Mouse (Mus musculus): ENCODE measurements around the gene Mtmr11.

The Mtmr11 gene

GRCm38 (mm10) chr3:96161869-96162840, at the start of gene Mtmr11:
Mtmr11 (plus strand) TSS chr3:96162004.
- CTCF ChIA-PET, result interaction anchor here (0.8 to 1.0 kb wide), 2 partner anchors 17 to 98 kb away, joined by 3 read pairs; no protein-coding TSS in a partner anchor

GRCm38 (mm10) chr3:96113251-96113650, 48.6 kb upstream of the Mtmr11 start:
- CTCF ChIA-PET, result no interaction called here

- CTCF ChIA-PET, result interaction anchor here (0.5 kb wide), 1 partner anchor 28 kb away, joined by 3 read pairs; no protein-coding TSS in a partner anchor
Observed at GRCm38 (mm10) chr3:96118142-96118541, 43.7 kb upstream of the Mtmr11 start.

- CTCF ChIA-PET, result interaction anchor here (0.5 kb wide), 1 partner anchor 28 kb away, joined by 3 read pairs; no protein-coding TSS in a partner anchor
Observed at GRCm38 (mm10) chr3:96118702-96119101, 43.1 kb upstream of the Mtmr11 start.

- CTCF ChIA-PET, result interaction anchor here (0.7 kb wide), 1 partner anchor 87 kb away, joined by 3 read pairs; no protein-coding TSS in a partner anchor
Observed at GRCm38 (mm10) chr3:96124235-96124634, 37.6 kb upstream of the Mtmr11 start.

- CTCF ChIA-PET, result no interaction called here
Observed at GRCm38 (mm10) chr3:96128128-96128527, 33.7 kb upstream of the Mtmr11 start.

- CTCF ChIA-PET, result no interaction called here
Observed at GRCm38 (mm10) chr3:96132478-96132877, 29.3 kb upstream of the Mtmr11 start.

GRCm38 (mm10) chr3:96133327-96133905, 28.4 kb upstream of the Mtmr11 start:
- CTCF ChIA-PET, result no interaction called here

GRCm38 (mm10) chr3:96135011-96135410, 26.8 kb upstream of the Mtmr11 start:
- CTCF ChIA-PET, result interaction anchor here (0.6 kb wide), 1 partner anchor 441 kb away, joined by 4 read pairs; no protein-coding TSS in a partner anchor

GRCm38 (mm10) chr3:96147950-96148349, 13.9 kb upstream of the Mtmr11 start:
- CTCF ChIA-PET, result interaction anchor here (1.0 to 2.4 kb wide), 7 partner anchors 22 to 89 kb away, joined by 3 to 12 read pairs (median 3); no protein-coding TSS in a partner anchor

GRCm38 (mm10) chr3:96151836-96152235, 10.0 kb upstream of the Mtmr11 start:
- CTCF ChIA-PET, result interaction anchor here (0.6 kb wide), 1 partner anchor 225 kb away, joined by 3 read pairs; no protein-coding TSS in a partner anchor

- CTCF ChIA-PET, result interaction anchor here (0.7 to 1.5 kb wide), 2 partner anchors 73 to 94 kb away, joined by 3 read pairs; partner anchors contain the start of gene Vps45
Observed at GRCm38 (mm10) chr3:96152611-96153010, 9.2 kb upstream of the Mtmr11 start.

GRCm38 (mm10) chr3:96155501-96155900, 6.3 kb upstream of the Mtmr11 start:
- CTCF ChIA-PET, result interaction anchor here (1.6 kb wide), 1 partner anchor 10 kb away, joined by 4 read pairs; no protein-coding TSS in a partner anchor

- CTCF ChIA-PET, result interaction anchor here (0.5 to 1.4 kb wide), 4 partner anchors 37 to 824 kb away, joined by 3 to 7 read pairs (median 4); no protein-coding TSS in a partner anchor
Observed at GRCm38 (mm10) chr3:96159820-96160219, 2.0 kb upstream of the Mtmr11 start.

GRCm38 (mm10) chr3:96160222-96160802, 1.5 kb upstream of the Mtmr11 start:
- CTCF ChIA-PET, result interaction anchor here (0.6 to 1.4 kb wide), 2 partner anchors 36 to 254 kb away, joined by 3 to 4 read pairs; no protein-coding TSS in a partner anchor

GRCm38 (mm10) chr3:96160803-96161516, 844 bp upstream of the Mtmr11 start:
- CTCF ChIA-PET, result interaction anchor here (0.8 kb wide), 1 partner anchor 96 kb away, joined by 3 read pairs; no protein-coding TSS in a partner anchor

- CTCF ChIA-PET, result no interaction called here
Observed at GRCm38 (mm10) chr3:96163040-96163439, 1.2 kb downstream of the Mtmr11 start.

GRCm38 (mm10) chr3:96168466-96169158, 6.8 kb downstream of the Mtmr11 start:
- CTCF ChIA-PET, result no interaction called here

- CTCF ChIA-PET, result interaction anchor here (1.4 kb wide), 1 partner anchor 22 kb away, joined by 3 read pairs; no protein-coding TSS in a partner anchor
Observed at GRCm38 (mm10) chr3:96170276-96170675, 8.5 kb downstream of the Mtmr11 start.

GRCm38 (mm10) chr3:96170976-96171545, 9.3 kb downstream of the Mtmr11 start:
- CTCF ChIA-PET, result interaction anchor here (1.4 kb wide), 1 partner anchor 23 kb away, joined by 3 read pairs; no protein-coding TSS in a partner anchor
